Mouse (Mus musculus) E14TG2a.4 (cell line): ENCODE results near the gene Wbp2.
A peak's percentile ranks its signal among the peaks of the same experiment; 100 is the strongest.

ENCODE experiments used
- H3K27me3 ChIP-seq: 2 replicates; pipeline ENCODE4 v1.6.1; 2014; ENCODE audit warnings: low read length, control low read depth; ENCODE audit not compliant: insufficient read depth
- H3K36me3 ChIP-seq: 2 replicates; pipeline ENCODE4 v1.6.1; 2014; ENCODE audit warnings: low read length, control low read depth; ENCODE audit not compliant: insufficient read depth
- H3K4me1 ChIP-seq: replicated peaks from 2 replicates; pipeline ENCODE4 v1.6.1; 2014; ENCODE audit warnings: low read depth, low read length, control low read depth
- H3K4me3 ChIP-seq: replicated peaks from 2 replicates; pipeline ENCODE4 v1.5.1; 2014; ENCODE audit warnings: mild to moderate bottlenecking, low read length
- H3K9me3 ChIP-seq: 2 replicates; pipeline ENCODE4 v1.6.1; 2014; ENCODE audit warnings: low read length, control low read depth
- CTCF ChIP-seq: conservative IDR thresholded peaks from 2 replicates; pipeline ENCODE4 v1.5.1; 2014; ENCODE audit warnings: low read length
- NANOG ChIP-seq: IDR thresholded peaks from 2 replicates; pipeline ENCODE4 v1.6.1; 2014; ENCODE audit warnings: borderline replicate concordance, low read length, mixed read lengths
- POU5F1 ChIP-seq: IDR thresholded peaks from 2 replicates; pipeline ENCODE4 v1.6.1; 2014; ENCODE audit warnings: low read length, borderline replicate concordance

The Wbp2 gene

DNA sequence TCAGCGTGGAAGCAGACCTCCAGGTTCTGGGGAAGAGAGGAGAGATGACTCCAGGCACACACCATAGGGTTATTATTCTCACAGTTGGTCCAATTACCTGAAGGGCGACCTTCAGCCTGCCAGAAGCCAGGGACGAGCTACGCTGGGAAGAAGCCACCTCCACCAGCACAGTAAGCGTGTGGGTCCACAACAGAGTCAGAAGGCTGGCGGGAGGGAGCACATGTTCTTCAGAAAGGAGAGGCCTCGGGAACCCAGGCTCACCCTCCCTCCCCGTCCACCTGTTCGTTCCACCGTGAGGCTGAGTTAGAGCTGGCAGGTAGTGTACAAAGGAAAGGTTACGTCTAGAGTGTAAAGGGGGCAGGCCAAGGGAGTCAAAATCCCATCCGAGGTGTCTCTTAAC is 21.4 kb downstream of the Wbp2 start:
- Histone ChIP-seq H3K27me3 (peaks cover 8% of the 10 kb centered on the region; the same call in 1 of the 2 replicates), H3K9me3 (no peaks in the 10 kb centered on the region), H3K4me3 (0 out of 2 replicates have a peak overlapping the region, but pooled peaks have one; percentile 11), H3K36me3 (peaks cover 22% of the 10 kb centered on the region), H3K4me1 (peaks cover 58% of the 10 kb centered on the region)
- no peak for TF ChIP-seq CTCF
- no peak for TF ChIP-seq POU5F1
- no peak for TF ChIP-seq NANOG

DNA sequence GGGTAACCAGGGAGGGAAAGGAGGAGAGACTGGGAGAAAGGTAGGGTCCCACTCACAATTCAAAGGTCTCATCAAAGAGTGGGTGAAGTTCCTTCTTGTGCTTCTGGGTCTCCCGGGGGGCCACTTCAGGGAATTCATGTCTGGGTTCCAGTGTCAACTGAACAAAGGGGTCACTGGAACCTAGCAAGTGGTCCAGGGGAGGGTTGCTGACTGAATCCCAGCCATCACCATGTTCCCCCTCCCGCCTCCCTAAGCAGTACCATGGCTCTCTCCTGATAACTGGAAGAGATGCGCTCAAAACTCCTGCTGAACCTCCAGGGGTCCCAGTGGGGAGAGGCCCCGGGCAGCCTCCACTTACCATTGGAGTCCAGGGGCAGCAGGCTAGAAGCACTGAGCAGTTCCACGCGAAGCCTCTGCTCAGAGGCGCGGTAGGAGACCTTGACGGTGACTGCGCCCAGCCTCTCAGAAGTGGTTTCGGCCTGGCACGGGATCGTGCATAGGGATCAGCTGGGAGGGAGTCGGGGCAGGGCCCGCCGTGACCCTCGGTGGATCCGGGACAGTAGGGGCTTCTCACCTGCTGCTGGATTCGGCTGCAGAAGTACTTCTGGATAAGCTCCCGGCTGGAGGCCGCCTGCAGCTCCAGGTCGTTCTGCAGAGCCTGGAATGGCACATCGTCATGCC is 22.5 kb downstream of the Wbp2 start:
- peak overlapping the region; percentile 58 for H3K4me3 ChIP-seq
- H3K9me3 ChIP-seq: no peaks in the 10 kb centered on the region
- peaks cover 32% of the 10 kb centered on the region for H3K36me3 ChIP-seq
- no peak for TF ChIP-seq POU5F1
- TF ChIP-seq NANOG: no peak
- TF ChIP-seq CTCF: no peak
- peaks cover 8% of the 10 kb centered on the region; the same call in 1 of the 2 replicates for H3K27me3 ChIP-seq
- H3K4me1 ChIP-seq: peaks cover 59% of the 10 kb centered on the region

- Histone ChIP-seq H3K36me3 (peaks cover 40% of the 10 kb centered on the region), H3K4me1 (peaks cover 66% of the 10 kb centered on the region), H3K27me3 (peaks cover 8% of the 10 kb centered on the region; the same call in 1 of the 2 replicates), H3K4me3 (no peak overlapping the region), H3K9me3 (no peaks in the 10 kb centered on the region)
- TF ChIP-seq NANOG: no peak
- TF ChIP-seq POU5F1: no peak
- TF ChIP-seq CTCF: no peak
Observed at GRCm38 (mm10) chr11:116063562-116063961, 23.2 kb downstream of the Wbp2 start.

DNA sequence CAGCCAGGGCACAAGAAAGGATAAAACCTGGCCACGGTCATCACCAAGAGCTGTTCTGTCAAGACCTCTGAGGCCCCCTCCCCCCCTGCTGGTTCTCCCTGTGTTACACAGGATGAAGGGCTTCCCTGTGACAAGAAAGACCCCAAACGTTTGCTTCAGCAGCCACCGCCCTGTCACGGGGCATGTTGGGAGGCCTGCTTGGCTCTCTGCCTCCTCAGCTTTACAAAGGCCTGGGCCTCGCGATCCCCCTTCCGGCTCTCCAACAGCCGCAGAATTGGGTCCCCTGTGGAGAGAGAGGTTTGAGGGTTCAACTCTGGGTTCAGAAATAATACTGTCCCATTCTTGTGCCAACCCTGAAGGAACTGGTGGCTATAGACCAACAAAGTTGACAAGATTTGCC is 24.3 kb downstream of the Wbp2 start:
- Histone ChIP-seq H3K4me1 (peaks cover 77% of the 10 kb centered on the region), H3K9me3 (no peaks in the 10 kb centered on the region), H3K4me3 (no peak overlapping the region), H3K27me3 (peaks cover 4% of the 10 kb centered on the region; the same call in 1 of the 2 replicates), H3K36me3 (peaks cover 50% of the 10 kb centered on the region)
- no peak for TF ChIP-seq NANOG

DNA sequence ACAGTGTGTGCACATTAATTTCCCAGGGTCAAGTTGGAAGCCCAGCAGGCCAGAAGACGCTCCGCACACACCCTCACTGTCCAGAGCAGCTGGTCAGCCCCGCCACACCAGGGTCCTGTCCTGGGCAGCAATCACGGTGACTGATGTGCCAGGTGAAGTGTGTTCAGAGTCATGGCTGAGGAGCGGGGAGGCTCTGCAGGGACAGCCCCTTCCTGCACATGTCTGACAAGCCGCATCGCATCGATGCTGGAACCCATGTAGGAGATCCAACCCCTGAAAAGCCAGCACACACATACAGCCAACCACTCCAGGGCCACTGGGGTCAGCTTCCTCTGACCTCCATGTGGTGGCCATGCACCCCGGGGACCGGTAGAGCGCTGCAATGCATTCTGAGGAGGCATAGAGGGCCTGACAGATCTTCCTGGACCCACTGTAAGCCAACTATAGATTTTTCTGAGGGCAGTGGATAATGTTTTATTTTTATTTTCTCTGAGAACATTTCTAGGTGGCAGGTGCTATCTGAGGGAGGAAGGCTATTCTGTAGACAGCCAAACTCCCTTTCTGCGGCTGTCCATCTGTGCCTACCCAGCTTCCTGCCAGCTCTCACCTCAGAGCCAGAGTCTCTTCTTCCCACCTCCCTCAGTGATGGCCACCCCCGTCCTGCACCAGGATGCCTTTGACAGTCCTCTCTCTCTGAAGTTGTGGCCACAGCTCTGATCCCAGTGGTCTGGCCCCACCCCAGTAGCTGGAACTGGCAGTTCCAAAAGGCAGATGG is 25.0 kb downstream of the Wbp2 start:
- peaks cover 84% of the 10 kb centered on the region for H3K4me1 ChIP-seq
- peaks cover 57% of the 10 kb centered on the region for H3K36me3 ChIP-seq
- H3K9me3 ChIP-seq: no peaks in the 10 kb centered on the region
- peaks cover 2% of the 10 kb centered on the region; the same call in 1 of the 2 replicates for H3K27me3 ChIP-seq
- TF ChIP-seq NANOG (no peak), CTCF (no peak), POU5F1 (no peak)
- peak overlapping the region; percentile 20; the same call in 1 of the 2 replicates for H3K4me3 ChIP-seq

- H3K9me3 ChIP-seq: no peaks in the 10 kb centered on the region
- TF ChIP-seq CTCF: no peak
- H3K27me3 ChIP-seq: 0 out of 2 replicates have a peak, but pooled peaks cover 2% of the 10 kb centered on the region
- H3K4me3 ChIP-seq: no peak overlapping the region
- peaks cover 69% of the 10 kb centered on the region for H3K36me3 ChIP-seq
- peaks cover 92% of the 10 kb centered on the region for H3K4me1 ChIP-seq
Observed at GRCm38 (mm10) chr11:116060596-116060995, 26.2 kb downstream of the Wbp2 start.

DNA sequence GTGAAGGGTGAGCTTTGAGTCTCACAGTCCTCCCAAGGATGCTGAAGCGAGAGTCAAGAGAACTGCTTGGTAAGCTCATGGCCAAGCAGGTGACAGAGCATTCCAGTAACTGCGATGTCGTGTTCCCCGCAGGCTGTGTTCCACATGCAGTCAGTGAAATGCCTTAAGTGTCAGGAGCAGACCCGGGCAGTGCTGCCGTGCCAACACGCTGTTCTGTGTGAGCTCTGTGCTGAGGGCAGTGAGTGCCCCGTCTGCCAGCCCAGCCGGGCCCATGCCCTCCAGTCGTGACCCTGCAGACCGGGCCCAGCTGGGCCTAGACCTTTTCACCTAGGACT is 27.1 kb downstream of the Wbp2 start:
- H3K4me1 ChIP-seq: peaks cover 90% of the 10 kb centered on the region
- no peaks in the 10 kb centered on the region for H3K9me3 ChIP-seq
- H3K36me3 ChIP-seq: peaks cover 79% of the 10 kb centered on the region
- no peak overlapping the region for H3K4me3 ChIP-seq
- H3K27me3 ChIP-seq: 0 out of 2 replicates have a peak, but pooled peaks cover under 1% of the 10 kb centered on the region
- TF ChIP-seq CTCF: no peak
- TF ChIP-seq POU5F1: no peak

DNA sequence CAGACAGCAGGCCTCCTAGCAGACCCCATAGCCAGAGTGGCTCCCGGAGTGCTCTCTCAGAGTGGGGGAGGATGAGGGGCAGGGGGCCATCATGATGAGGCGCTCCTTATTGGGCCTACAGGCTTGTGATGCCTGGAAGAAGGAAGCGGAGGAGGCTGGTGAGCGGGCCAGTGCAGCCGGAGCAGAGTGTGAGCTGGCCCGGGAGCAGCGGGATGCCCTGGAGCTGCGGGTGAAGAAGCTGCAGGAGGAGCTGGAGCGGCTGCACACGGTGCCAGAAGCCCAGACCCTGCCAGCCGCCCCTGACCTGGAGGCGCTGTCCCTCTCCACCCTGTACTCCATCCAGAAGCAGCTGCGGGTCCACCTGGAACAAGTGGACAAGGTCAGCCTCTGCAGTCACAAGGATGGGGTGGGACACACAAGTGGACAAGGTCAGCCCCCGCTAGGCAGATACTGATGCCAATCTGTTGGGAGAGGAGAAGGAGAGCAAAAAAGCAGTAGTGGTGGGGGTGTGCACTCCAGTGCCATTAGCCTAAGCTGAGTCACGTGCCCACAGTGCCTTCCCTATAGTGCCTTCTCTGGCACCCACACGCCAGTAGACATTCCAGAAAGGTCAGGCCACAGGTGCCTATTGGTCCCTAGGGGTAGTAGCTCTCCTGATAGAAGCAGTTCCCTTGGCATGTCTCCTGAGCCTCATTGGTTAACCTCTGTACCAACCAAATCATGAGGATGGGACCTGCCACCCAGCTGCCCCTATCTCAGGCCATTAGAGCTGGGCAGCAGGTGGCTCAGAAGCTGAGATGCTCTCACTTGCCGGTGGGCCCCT is 27.7 kb downstream of the Wbp2 start:
- no peak overlapping the region for H3K4me3 ChIP-seq
- H3K36me3 ChIP-seq: peaks cover 85% of the 10 kb centered on the region
- no peak for TF ChIP-seq NANOG
- TF ChIP-seq CTCF: no peak
- H3K9me3 ChIP-seq: no peaks in the 10 kb centered on the region
- peaks cover 84% of the 10 kb centered on the region for H3K4me1 ChIP-seq
- no peaks in the 10 kb centered on the region for H3K27me3 ChIP-seq
